Mouse (Mus musculus): ENCODE measurements around the gene Zfp958.

DNA sequence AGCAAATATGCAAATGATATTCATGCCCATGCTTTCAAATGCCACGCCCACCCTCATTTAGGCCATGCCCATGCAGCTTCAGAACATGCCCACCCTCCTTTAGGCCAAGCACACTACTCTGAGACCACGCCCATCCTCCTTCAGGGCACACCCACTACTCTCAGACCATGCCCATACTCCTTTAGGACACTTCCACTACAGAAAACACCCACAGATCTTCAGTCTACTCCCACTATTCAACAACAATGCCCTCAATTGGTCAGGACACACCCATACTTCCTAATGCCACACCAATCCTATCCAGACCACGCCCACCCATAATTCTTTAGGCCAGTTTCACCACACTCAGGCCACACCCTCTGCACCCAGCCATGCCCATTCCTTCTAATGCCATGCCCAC, 66.8 kb downstream of the Zfp958 start:
- TF ChIP-seq CTCF (IDR thresholded peaks at IDR 0.05; ENCODE audit: control insufficient read depth, insufficient read depth, insufficient read length) (no peak), FOSL1 (IDR thresholded peaks at IDR 0.05; ENCODE audit: insufficient read depth, low read length, poor library complexity, severe bottlenecking) (no peak), USF1 (IDR thresholded peaks at IDR 0.05; ENCODE audit: low read depth) (no peak), MYOG (IDR thresholded peaks at IDR 0.05; ENCODE audit: control insufficient read depth, extremely low read depth, insufficient read length) (no peak)

Measured in C2C12 (cell line).